ENCODE assay signal across 9 mouse cellular contexts in genomic region chr12:16634075-16634813, GRCm38 (mm10). TPM values are rescaled to one million over a fixed set of nuclear protein-coding genes. Genes with fewer than 3 reads are reported as not detected.
DNase-seq lines count a peak whose midpoint lies in the region; ATAC-seq and TF ChIP-seq lines count a peak whose summit lies in the region.
"Had no signal": no experiment of that assay in that cellular context is flagged by ENCODE, and none has a peak within 500 bp of the region (broad histone marks: within the 10 kb centered on the region; RNA-seq: fewer than 3 reads in every experiment).

No protein-coding gene starts in this region.

- peak; percentile 56; the same call in 1 of the 2 replicates for ATAC-seq in forebrain, postnatal 0 days
- ATAC-seq in stomach, postnatal 0 days (ENCODE audit: low FRiP score, low TSS enrichment), result no peak

- no peak for TF ChIP-seq EP300 in stomach, postnatal 0 days (optimal IDR thresholded peaks at IDR 0.05)

- no peak overlapping the region for H3K4me2 ChIP-seq in forebrain, postnatal 0 days (ENCODE audit: low read depth)
- no peak overlapping the region for H3K4me2 ChIP-seq in stomach, postnatal 0 days (replicated peaks; ENCODE audit: low read depth)
- H3K4me2 ChIP-seq: limb, embryonic 13.5 days had no signal

- no peak overlapping the region for H3K27ac ChIP-seq in forebrain, postnatal 0 days (ENCODE audit: low read depth, low read length)
- H3K27ac ChIP-seq in midbrain, embryonic 10.5 days (replicated peaks), result no peak overlapping the region
- H3K27ac ChIP-seq in stomach, postnatal 0 days (replicated peaks), result no peak overlapping the region
- H3K27ac ChIP-seq: limb, embryonic 13.5 days had no signal

- intact Hi-C loops in heart, postnatal 25 days (cut with DNase I), result loop anchor here (1.0 kb wide), 1 partner anchor 66 kb away; no protein-coding TSS in a partner anchor

- H3K4me3 ChIP-seq in forebrain, postnatal 0 days (ENCODE audit: low read depth, low read length), result no peak overlapping the region
- no peak overlapping the region for H3K4me3 ChIP-seq in midbrain, embryonic 10.5 days
- no peak overlapping the region for H3K4me3 ChIP-seq in stomach, postnatal 0 days (ENCODE audit: low read depth, low read length)
- H3K4me3 ChIP-seq: limb, embryonic 13.5 days had no signal

- 55% methylated on average over 14 of the region's 14 CpGs for WGBS in forebrain, postnatal 0 days
- WGBS in midbrain, embryonic 10.5 days, result 60% methylated on average over 14 of the region's 14 CpGs
- WGBS in stomach, postnatal 0 days, result 51% methylated on average over 14 of the region's 14 CpGs

- no peak overlapping the region for H3K9ac ChIP-seq in forebrain, postnatal 0 days
- H3K9ac ChIP-seq in stomach, postnatal 0 days (ENCODE audit: low read length), result no peak overlapping the region
- H3K9ac ChIP-seq: limb, embryonic 13.5 days had no signal

- no peaks in the 10 kb centered on the region for H3K36me3 ChIP-seq in forebrain, postnatal 0 days (ENCODE audit: insufficient read depth)
- H3K36me3 ChIP-seq in midbrain, embryonic 10.5 days, result no peaks in the 10 kb centered on the region
- H3K36me3 ChIP-seq in stomach, postnatal 0 days (ENCODE audit: control insufficient read depth, insufficient read depth, low read length), result no peaks in the 10 kb centered on the region
- H3K36me3 ChIP-seq: limb, embryonic 13.5 days had no signal

- H3K4me1 ChIP-seq in forebrain, postnatal 0 days (ENCODE audit: insufficient read depth), result no peaks in the 10 kb centered on the region
- H3K4me1 ChIP-seq in midbrain, embryonic 10.5 days, result no peaks in the 10 kb centered on the region
- no peaks in the 10 kb centered on the region for H3K4me1 ChIP-seq in stomach, postnatal 0 days (replicated peaks; ENCODE audit: control insufficient read depth, insufficient read depth)
- H3K4me1 ChIP-seq: limb, embryonic 13.5 days had no signal

- DNase-seq in heart, adult 18-20 months, result peak; percentile 59 to 79
- DNase-seq in heart, postnatal 25 days (ENCODE audit: low spot score), result no peak
- peak; percentile 36 for DNase-seq in CD4-positive helper T cell, adult 2 months (ENCODE audit: low read depth, low spot score)
- DNase-seq in adrenal gland, postnatal 25 days, result peak; percentile 58
- DNase-seq in forebrain, postnatal 0 days, result peak; percentile 74
- DNase-seq in kidney, postnatal 10 days, result peak; percentile 82
- peak; percentile 67 for DNase-seq in midbrain, embryonic 10.5 days (ENCODE audit: low spot score)
- DNase-seq in stomach, postnatal 0 days (ENCODE audit: low spot score), result peak; percentile 49

- H3K9me3 ChIP-seq in forebrain, postnatal 0 days (ENCODE audit: low read length), result no peaks in the 10 kb centered on the region
- H3K9me3 ChIP-seq in midbrain, embryonic 10.5 days (replicated peaks), result no peaks in the 10 kb centered on the region
- H3K9me3 ChIP-seq in stomach, postnatal 0 days (ENCODE audit: control insufficient read depth, low read length), result no peaks in the 10 kb centered on the region
- H3K9me3 ChIP-seq: limb, embryonic 13.5 days had no signal

- TF ChIP-seq CTCF in forebrain, postnatal 0 days (IDR thresholded peaks at IDR 0.05; ENCODE audit: low read depth), result peak; percentile 75
- TF ChIP-seq CTCF in stomach, postnatal 0 days (IDR thresholded peaks at IDR 0.05; ENCODE audit: low read depth), result peak; percentile 84

- H3K27me3 ChIP-seq in forebrain, postnatal 0 days (ENCODE audit: insufficient read depth, low read length), result no peaks in the 10 kb centered on the region
- H3K27me3 ChIP-seq in midbrain, embryonic 10.5 days (ENCODE audit: low read depth, poor library complexity, severe bottlenecking), result no peaks in the 10 kb centered on the region
- no peaks in the 10 kb centered on the region for H3K27me3 ChIP-seq in stomach, postnatal 0 days (ENCODE audit: control insufficient read depth, insufficient read depth, low read length)
- H3K27me3 ChIP-seq: limb, embryonic 13.5 days had no signal

RNA-seq across cellular contexts. Expression of gene Ntsr2, which starts 18.9 kb away (rescaled TPM):
- total RNA-seq in heart, adult 18-20 months (2021), result 1 to 10 TPM; 7.2 to 7.9 TPM
- 1 to 10 TPM; 7.5 to 9.9 TPM for total RNA-seq in heart, postnatal 25 days (2021)
- 0.43 and 0.57 TPM in 2 replicates for total RNA-seq in adrenal gland, postnatal 25 days (2021)
- 4.5 and 7.1 TPM in 2 replicates for total RNA-seq in forebrain, postnatal 0 days (2014; rRNA removed)
- polyA plus RNA-seq in forebrain, postnatal 0 days (2015; fragmentation: Nextera tagmentation; extraction: Ambion mirVana), result 4.9 and 8.7 TPM in 2 replicates
- polyA plus RNA-seq in midbrain, embryonic 10.5 days (2016; fragmentation: Nextera tagmentation; extraction: Ambion mirVana), result not detected in 2 replicates
- polyA plus RNA-seq in stomach, postnatal 0 days (2015; fragmentation: Nextera tagmentation; extraction: Ambion mirVana), result not detected in 2 replicates
- polyA plus RNA-seq: limb, embryonic 13.5 days had no signal

RNA-seq across cellular contexts. Expression of gene Lpin1, which starts 23.5 kb away (rescaled TPM):
- total RNA-seq in heart, adult 18-20 months (2021), result 100 to 1,000 TPM; 161 to 165 TPM
- total RNA-seq in heart, postnatal 25 days (2021), result 100 to 1,000 TPM; 161 to 169 TPM
- total RNA-seq in adrenal gland, postnatal 25 days (2021), result 53.1 and 72.2 TPM in 2 replicates
- 14.5 and 15.4 TPM in 2 replicates for total RNA-seq in forebrain, postnatal 0 days (2014; rRNA removed)
- polyA plus RNA-seq in forebrain, postnatal 0 days (2015; fragmentation: Nextera tagmentation; extraction: Ambion mirVana), result 5.5 and 8.4 TPM in 2 replicates
- polyA plus RNA-seq in midbrain, embryonic 10.5 days (2016; fragmentation: Nextera tagmentation; extraction: Ambion mirVana), result 5.5 and 9.0 TPM in 2 replicates
- 1.6 and 1.8 TPM in 2 replicates for polyA plus RNA-seq in stomach, postnatal 0 days (2015; fragmentation: Nextera tagmentation; extraction: Ambion mirVana)
